Mouse (Mus musculus) urinary bladder, postnatal 10 days (tissue): ENCODE measurements around the gene Sec61a2.

Experiments used
- DNase-seq: peaks from one replicate; pipeline ENCODE4 v3.0.0; 2022; ENCODE audit warnings: low spot score

Sec61a2 gene

GRCm38 (mm10) chr2:5894843-5895570 is at the start of gene Sec61a2:
TSS of gene Sec61a2 (minus strand) at chr2:5895432.
- DNase-seq: peak; percentile 100

- no peak for DNase-seq
Observed at GRCm38 (mm10) chr2:5943071-5943470, 47.8 kb upstream of the Sec61a2 start.

GRCm38 (mm10) chr2:5942416-5943032 is 47.3 kb upstream of the Sec61a2 start, which contains the start of gene Dhtkd1:
TSS of gene Dhtkd1 (minus strand) at chr2:5942792.
- DNase-seq: no peak

GRCm38 (mm10) chr2:5941861-5942415 is 46.7 kb upstream of the Sec61a2 start:
- DNase-seq: no peak

- no peak for DNase-seq
Observed at GRCm38 (mm10) chr2:5940936-5941335, 45.7 kb upstream of the Sec61a2 start.

- DNase-seq: no peak
Observed at GRCm38 (mm10) chr2:5939911-5940310, 44.7 kb upstream of the Sec61a2 start.

- DNase-seq: no peak
Observed at GRCm38 (mm10) chr2:5939319-5939718, 44.1 kb upstream of the Sec61a2 start.

GRCm38 (mm10) chr2:5936550-5936949 is 41.3 kb upstream of the Sec61a2 start:
- no peak for DNase-seq

- DNase-seq: no peak
Observed at GRCm38 (mm10) chr2:5936068-5936467, 40.8 kb upstream of the Sec61a2 start.

GRCm38 (mm10) chr2:5934936-5935335 is 39.7 kb upstream of the Sec61a2 start:
- no peak for DNase-seq

- DNase-seq: no peak
Observed at GRCm38 (mm10) chr2:5931938-5932337, 36.7 kb upstream of the Sec61a2 start.

GRCm38 (mm10) chr2:5930291-5931054 is 35.2 kb upstream of the Sec61a2 start:
- DNase-seq: no peak

- DNase-seq: no peak
Observed at GRCm38 (mm10) chr2:5929793-5930192, 34.6 kb upstream of the Sec61a2 start.

GRCm38 (mm10) chr2:5927481-5927880 is 32.2 kb upstream of the Sec61a2 start:
- DNase-seq: no peak

GRCm38 (mm10) chr2:5923786-5924185 is 28.6 kb upstream of the Sec61a2 start:
- no peak for DNase-seq

- no peak for DNase-seq
Observed at GRCm38 (mm10) chr2:5922823-5923222, 27.6 kb upstream of the Sec61a2 start.

- no peak for DNase-seq
Observed at GRCm38 (mm10) chr2:5911282-5911965, 16.2 kb upstream of the Sec61a2 start.

GRCm38 (mm10) chr2:5906625-5907024 is 11.4 kb upstream of the Sec61a2 start:
- DNase-seq: no peak

GRCm38 (mm10) chr2:5906092-5906491 is 10.9 kb upstream of the Sec61a2 start:
- DNase-seq: no peak

- DNase-seq: no peak
Observed at GRCm38 (mm10) chr2:5900145-5900544, 4.9 kb upstream of the Sec61a2 start.

- no peak for DNase-seq
Observed at GRCm38 (mm10) chr2:5894296-5894695, 936 bp downstream of the Sec61a2 start.

GRCm38 (mm10) chr2:5889412-5889811 is 5.8 kb downstream of the Sec61a2 start:
- no peak for DNase-seq
